Mouse (Mus musculus) frontal cortex, postnatal 25 days (tissue): ENCODE results near the gene Fnbp4.
"Not testable (repeated sequence)": the region's sequence is repeated elsewhere in the genome, so short reads cannot be mapped to it uniquely, and the experiment has no call there.

Experiments
- DNase-seq, 2 experiments: peaks; one replicate each; pipeline ENCODE4 v3.0.0; 2022; ENCODE audit warnings: low spot score in 2 of 2

The Fnbp4 gene

GRCm38 (mm10) chr2:90782901-90783486 lies 37.8 kb downstream of the Fnbp4 start:
- DNase-seq, result no peak

DNA sequence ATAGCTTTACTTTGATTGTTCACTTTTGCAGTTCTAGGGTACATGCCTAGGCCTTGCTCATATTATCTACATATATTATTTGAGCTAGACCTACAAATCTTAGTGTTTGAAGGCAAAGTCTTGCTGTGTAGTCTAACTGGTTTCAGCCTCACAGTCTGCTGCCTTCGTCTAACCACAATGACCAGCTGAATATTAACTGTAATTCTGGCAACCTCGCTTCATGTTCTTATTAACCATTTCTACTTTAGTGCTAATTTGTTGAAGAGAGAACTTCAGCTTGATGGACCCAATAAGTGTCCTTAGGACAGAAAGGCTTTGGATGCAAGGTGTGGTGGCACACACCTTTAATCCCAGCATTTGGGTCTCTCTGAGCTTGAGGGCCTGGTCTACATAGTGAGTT lies 43.0 kb downstream of the Fnbp4 start:
- DNase-seq, result no peak

DNA sequence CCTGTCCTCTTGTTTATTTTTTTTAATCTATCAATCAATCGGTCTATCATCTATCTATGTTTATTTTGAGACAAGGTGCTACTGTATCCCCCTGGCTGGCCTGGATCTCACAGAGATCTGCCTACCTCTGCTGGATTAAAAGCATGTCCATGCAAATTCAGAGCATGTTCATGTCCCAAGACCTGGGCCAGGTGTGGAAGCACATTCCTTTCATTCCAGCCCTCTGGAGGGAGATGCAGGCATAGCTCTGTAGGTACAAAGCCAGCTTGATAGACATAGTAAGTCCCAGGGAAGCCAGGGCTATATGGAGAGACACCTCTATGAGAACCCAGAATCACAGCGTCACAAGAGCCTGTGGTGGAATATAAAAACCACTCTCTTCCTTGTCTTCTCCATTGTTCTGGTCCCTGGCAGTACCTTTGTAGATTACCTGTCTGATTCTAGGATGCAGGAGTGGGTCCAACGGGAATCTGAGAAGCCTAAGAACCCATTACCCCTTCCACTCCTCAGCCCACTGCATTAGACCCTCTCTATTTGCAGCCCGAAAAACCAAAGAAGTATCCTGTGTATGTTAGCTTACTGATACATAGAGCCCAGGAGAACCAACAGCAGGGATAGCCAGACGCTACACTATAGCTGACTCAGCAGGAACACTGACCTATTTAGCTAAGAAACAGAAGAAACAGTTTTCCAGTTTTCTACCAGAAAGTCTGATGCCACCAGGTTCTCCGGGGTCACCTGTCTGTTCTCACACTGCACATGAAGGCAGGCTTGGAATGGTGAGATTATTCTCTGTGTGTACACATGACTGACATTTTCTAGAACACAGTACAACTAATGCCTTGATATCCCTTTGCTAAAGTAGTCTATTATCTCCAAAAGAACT lies 63.3 kb downstream of the Fnbp4 start:
- DNase-seq, result no peak

GRCm38 (mm10) chr2:90810751-90811150 lies 65.6 kb downstream of the Fnbp4 start:
- DNase-seq, result no peak

GRCm38 (mm10) chr2:90815266-90815665 lies 70.1 kb downstream of the Fnbp4 start:
- no peak for DNase-seq

- DNase-seq, result no peak
Measured at GRCm38 (mm10) chr2:90816144-90816543, 71.0 kb downstream of the Fnbp4 start.

DNA sequence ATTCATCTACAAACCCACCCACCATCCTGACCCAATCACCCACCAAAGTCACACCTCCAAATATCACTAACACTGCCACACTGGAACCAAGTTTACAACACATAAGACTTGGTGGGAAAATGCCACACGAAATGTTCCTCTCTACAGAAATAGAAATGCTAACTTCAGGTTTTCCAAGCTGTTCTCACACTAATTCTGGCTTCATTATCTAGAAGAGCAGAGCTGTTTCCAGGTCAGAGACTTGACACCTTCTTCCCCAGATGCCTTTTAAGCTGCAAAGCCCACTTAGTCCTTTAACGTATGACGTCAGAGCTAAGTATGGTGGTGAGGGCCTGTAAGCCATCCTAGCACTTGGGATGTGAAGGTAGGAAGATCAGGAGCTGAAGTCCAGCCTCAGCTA lies 73.5 kb downstream of the Fnbp4 start:
- DNase-seq, result no peak

- no peak for DNase-seq
Measured at GRCm38 (mm10) chr2:90820894-90821293, 75.7 kb downstream of the Fnbp4 start.

DNA sequence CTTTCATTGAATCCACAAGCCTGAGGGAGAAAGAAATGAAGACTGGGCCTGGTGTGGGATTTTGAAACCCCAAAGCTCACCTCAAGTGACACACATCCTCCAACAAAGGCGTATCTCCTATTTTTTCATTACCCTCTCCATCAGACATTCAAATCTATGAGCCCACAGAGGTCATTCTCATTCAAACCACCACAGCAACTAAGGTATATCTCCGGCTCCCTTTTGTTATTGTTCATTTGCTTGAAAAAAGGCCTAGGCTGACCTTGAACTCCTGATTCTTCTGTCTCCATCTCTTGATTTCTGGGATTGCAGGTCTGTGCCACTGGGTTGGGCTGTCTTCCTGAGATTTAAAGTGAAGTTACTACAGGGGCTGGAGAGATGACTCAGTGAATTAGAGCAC lies 77.8 kb downstream of the Fnbp4 start:
- DNase-seq, result no peak

- no peak for DNase-seq
Measured at GRCm38 (mm10) chr2:90823781-90824180, 78.6 kb downstream of the Fnbp4 start.

GRCm38 (mm10) chr2:90824528-90824927 lies 79.4 kb downstream of the Fnbp4 start:
- DNase-seq, result not testable (repeated sequence)

DNA sequence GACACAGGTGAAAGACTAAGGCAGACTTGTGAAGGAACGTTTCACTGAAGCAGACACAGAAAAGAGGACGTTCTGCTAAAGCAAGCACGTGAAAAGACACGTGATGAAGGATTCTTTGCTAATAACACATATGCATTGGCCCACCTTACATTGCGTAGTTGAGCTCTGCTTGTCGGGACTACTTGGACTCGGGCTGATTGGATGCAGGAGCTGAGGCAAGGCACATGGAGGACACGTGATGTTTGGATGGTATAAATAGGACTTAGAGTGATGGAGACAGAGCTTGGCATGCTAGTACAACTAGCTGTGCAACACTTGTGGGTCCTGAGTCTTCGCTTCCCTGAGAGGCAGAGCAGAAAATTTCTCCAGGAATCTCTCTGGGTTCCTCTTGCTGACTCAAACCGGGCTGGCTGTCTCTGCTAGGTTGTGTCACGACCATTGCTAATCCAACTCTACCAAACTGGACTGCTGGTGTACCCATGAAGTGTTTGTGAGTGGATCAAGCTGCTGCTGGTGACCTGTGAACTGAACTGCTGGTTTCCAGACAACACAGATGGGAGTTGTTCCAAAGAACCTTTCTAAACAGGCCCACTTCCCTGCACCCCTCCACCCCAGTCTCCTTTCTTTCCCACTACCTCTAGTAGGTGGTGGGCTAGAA lies 80.5 kb downstream of the Fnbp4 start:
- DNase-seq, result no peak

GRCm38 (mm10) chr2:90828739-90829138 lies 83.6 kb downstream of the Fnbp4 start:
- DNase-seq, result no peak
